Mouse (Mus musculus) mesoderm, embryonic 11.5 days (tissue): Measurements from ENCODE around the gene Map3k6.

Source experiments
- DNase-seq: peaks from one replicate; pipeline ENCODE4 v3.0.0-alpha.2; 2012; ENCODE audit warnings: low read depth, low spot score

Map3k6 gene

DNA sequence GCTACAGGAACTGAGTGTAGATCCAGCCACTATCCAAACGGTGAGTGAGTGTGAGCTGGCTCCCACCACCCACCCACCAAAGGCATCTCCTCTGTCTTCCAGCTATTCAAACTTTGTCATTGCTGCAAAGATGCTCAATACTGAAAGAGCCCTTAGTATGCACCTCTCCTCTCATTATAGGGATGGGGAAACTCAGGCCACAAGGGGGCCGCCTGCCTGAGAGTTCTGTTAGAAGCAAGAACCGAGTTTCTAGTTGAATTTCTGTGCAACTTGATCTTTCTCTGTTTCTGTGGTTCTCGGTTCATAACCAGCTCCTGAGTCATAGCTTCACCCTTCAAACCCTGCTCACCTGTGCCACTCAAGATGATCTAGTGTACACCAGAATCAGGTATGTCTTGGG, 11.5 kb downstream of the Map3k6 start:
- no peak for DNase-seq

DNA sequence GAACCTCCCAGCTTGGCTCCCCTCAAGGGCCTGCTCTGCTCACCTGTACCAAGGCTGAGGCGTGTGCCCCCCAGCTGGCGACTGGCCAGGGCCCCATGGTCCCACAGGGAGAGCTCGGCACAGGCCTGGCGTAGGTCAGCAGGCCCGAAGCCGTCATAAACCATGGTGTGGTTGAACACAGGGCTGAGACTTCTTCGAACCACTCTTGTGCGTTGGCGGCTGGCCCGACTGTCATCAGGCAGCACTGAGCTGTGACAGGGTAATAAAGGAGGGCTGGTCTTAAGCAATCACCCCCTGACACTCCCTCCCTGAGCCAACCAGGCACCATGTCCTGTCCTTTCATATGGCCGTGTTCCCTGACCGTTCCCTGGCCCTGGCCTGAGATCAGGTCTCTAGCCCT, 12.8 kb downstream of the Map3k6 start:
- DNase-seq: no peak

- DNase-seq: no peak
These were observed 14.8 kb downstream of the Map3k6 start for GRCm38 (mm10) chr4:133255392-133255791.

DNA sequence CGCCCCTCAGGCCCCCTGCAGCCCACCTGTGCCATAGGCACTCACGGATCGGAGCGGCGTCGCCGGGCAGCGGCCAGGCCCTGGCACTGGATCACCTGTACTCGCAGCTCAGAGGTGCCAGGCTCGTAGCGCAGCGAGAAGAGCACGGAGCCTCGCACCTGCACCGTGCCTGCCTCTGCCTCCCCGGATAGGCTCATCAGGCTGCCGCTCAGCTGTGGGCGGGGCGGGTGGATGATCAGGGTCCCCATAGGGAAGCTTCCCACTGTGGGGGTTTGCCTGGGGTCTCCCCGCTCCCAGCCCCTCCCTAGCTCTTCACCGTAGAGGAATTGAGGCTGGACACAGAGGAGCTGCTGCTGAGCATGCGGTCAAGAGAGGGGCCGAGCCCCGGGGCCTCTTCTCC, 16.2 kb downstream of the Map3k6 start:
- no peak for DNase-seq

DNA sequence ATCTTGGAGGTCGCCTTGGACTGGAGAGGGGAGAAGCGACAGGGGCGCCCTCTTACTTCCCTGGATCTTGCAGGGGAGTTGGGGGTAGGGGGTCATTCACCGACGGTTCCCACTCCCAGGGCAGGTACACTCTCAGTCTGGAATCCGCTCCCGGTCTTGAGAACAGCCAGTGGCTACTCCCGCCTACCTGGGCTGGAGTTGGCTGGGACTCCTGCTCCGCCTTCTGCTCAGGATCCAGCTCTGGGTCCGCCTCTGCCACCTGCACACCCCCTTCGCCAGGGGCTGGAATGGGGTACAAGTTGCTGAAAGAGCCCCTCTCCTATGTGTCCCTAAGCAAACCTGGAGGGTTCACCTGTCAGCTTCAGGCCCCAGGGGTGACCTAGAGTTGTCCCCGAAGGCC, 16.6 kb downstream of the Map3k6 start:
- no peak for DNase-seq

DNA sequence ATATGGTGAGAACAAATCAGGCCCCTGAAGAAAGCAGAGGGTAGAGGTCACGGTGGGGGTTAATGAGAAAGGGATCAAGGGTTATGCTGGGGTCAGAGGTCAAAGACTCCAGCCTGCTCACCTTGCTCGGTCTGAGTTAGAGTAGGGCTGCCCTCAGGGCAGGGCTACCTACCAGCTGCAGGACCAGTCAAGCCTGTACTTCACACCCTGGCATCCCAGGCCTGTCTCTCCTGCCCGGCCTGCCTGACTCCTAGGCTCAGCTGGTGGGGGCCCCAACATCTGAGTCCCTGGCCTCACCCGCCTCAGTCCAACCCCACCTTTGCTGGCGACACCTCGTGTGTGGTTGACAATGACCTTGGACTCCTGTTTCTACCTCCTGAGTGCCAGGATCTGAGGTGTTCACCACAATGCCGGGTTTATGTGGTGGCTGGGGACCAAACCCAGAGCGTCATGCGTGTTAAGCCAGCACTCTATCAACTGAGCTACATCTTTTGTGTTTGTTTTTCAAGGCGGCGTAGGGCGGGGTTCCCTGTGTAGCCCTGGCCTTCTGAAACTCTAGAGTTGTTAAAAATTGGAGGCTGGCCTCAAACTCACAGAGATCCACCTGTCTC, 17.3 kb downstream of the Map3k6 start:
- no peak for DNase-seq

- DNase-seq: no peak
These were observed 21.2 kb downstream of the Map3k6 start for GRCm38 (mm10) chr4:133261641-133262374.

DNA sequence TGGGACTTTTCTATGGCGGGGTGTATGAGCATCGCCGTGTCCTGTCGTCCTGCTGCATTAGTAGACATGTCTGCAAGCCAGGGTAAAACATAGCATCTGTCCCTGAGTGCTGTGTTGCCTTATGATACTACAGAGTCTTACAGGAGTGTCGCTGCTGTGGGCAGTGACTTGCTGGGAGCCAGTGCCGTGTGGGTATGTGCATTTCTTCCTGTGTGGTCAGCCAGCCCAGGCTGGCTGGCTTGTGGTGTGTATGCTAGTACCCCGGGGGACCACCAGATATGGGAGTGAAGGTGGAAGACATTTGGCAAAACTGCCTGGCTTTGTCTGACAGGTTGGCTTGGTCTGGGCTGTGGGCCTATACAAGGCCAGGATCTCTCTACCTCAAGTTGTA, 21.8 kb downstream of the Map3k6 start:
- no peak for DNase-seq

GRCm38 (mm10) chr4:133262882-133263281, 22.3 kb downstream of the Map3k6 start, which contains the start of gene Sytl1:
Gene Sytl1 (minus strand): TSS chr4:133263113.
- DNase-seq: no peak

- DNase-seq: no peak
These were observed 23.1 kb downstream of the Map3k6 start for GRCm38 (mm10) chr4:133263756-133264155.

DNA sequence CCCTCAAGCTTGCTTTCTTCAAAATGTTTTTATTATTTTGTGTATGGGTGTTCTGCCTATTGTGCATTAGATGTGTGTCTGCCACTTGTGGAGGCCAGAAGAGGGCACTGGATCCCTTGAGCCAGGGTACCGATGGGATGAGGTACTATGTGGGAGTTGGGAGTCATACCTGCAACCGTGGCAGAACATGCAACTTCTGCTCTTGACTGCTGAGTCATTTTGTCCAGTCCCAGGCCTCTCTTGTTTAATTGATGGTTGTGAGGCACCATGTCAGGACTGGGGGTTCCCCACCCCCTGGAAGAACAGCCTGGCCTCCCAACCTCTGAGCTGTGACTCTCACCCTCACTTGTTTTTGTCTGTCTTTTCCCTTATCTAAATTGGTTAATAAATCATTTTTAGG, 23.9 kb downstream of the Map3k6 start:
- no peak for DNase-seq

DNA sequence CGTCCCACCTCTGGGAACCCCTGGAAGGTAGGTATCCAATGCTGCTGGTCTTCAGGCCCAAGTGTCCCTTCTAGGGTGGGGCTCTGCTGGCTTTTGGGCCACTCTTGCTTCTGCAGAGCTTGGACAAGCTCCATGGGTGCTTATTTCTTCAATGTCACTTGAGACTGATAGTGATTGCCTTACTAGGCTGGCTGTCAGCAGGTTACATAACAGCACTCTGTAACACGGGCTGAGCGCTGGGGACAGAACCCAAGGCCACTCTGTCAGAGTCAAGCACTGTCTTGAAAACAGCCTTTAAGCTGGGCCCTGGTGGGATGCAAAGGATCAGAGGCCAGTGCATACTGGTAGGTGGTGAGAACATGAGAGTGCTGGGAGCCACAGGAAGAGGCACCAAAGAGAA, 24.7 kb downstream of the Map3k6 start:
- DNase-seq: no peak

DNA sequence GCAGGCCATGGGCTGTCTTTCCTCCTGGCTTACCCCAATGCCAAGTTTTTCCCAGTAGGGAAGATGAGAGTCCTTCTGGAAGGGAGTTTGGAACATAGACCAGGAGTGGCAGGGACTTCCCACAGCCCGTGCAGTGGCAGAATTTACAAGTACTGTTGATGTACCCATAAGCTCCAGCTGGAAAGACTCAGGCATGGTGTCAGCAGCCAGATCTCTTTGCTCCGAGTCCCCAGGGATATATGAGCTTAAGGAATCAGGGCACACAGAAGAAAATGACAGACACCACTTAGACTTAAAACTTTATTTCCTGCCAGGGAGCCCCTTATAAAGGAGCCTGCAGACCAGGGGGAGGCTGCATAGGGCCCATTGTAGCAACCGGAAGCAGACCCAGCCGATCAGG, 25.1 kb downstream of the Map3k6 start:
- DNase-seq: no peak

DNA sequence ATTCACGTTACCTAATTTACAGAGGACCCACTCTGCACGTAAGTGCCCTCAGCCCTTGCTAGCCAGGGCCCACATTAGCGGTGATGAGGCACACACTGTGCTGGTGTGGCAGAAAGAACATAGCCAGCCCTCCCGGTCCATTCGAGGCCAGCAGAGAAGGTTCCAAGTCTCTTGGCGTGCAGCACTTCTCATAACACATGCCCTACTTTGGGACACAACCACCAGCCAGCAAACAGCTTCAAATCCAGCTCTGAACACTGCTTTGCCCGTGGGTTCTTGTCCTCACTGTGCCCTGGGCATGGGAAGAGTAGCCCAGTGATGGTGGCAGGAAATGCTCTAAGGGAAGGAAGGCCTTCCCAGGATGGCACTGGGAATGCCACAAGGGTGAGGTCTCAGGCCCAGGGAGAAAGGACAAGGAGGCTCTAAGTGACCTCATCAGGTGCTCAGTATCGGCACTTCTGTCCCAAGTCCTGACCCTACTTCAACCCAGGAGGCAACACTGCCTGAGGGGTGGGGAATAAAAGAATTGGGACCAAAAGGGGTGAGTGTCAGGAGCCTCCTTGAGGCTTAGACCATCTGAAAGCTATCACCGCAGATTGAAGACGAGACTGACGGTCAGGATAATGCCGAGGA, 25.7 kb downstream of the Map3k6 start:
- no peak for DNase-seq

DNA sequence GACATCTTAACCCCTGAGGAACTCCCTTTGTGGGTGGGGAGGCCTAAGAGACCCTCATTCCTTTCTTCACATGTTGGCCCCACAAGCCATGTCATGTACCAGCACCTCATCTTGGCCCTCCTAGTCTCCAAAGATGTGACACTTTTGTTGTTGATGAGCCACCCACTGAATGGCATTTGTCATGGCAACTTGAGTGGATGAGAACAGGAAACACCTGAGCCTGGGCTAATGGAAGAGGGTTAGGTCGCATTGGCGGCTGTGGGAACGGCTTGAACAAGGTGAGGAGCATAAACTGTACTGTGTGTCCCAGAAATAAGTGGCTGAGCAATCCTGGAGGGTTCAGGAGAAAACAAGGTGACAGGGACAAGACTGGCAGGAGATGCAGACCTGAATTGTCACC, 28.3 kb downstream of the Map3k6 start:
- no peak for DNase-seq

GRCm38 (mm10) chr4:133269596-133269995, 29.0 kb downstream of the Map3k6 start:
- no peak for DNase-seq

DNA sequence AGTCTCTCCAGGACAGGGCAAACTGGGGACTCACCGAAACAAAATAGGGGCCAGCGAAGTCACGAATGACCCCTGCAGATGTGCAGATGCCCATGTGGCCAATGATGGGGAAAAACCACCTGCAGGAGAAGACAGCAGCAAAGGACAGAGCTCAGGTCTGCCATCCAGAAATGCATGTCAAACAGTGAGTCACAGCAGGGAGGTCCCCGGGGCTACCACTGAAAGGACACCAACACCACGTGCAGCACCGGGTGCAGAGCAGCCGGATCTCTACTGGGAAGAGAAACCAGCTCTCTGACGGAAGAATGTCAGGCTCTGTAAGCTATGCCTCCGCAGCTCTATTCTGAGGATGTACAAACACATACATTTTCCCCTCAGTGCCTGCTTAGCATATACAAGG, 30.3 kb downstream of the Map3k6 start:
- DNase-seq: no peak

DNA sequence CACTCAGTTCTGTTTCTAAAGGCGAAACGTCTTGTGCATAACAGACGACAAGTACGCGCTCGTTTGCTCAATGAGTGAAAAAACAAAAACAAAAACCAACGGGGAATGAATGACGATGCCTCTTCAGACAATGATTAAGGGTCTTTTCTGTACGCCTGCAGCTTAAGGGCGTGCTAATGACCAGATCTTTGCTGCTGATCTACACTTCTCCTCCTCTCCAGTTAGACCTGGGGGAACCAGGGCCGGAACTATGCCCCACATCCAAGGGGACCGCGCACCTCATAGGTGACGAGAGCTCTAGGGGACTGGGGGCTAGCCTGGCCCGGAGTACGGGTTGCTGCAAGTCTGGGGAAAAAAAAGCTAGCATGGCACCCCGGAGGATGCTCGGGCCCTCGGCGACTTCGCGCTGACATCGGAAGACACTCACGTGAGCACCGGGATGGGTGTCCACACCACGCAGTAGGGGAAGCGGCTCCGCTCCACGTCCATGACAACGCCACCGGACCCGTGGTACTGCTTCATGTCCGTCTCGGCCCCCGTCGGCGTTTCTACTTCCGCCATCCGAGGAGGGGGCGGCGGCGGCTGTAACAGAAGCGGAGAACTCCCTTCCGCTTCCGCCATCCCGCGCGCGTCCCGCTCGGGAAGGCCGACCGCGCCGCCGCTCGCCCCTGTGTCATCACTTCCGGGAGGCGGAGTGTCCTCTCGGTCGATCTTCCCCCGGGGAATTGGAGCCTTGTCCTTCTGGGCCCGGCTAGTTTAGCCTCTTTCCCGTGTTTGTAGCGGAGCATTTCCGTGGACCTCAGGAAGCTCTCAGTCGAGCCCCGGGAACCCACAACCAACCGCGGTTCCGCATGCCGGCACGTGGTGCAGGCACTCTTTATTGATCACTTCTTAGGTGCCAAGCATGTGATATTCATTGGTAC, 36.7 kb downstream of the Map3k6 start, which contains the start of gene Tmem222:
TSS of gene Tmem222 (minus strand) at position 689 of the 923 bp plus-strand sequence.
- DNase-seq: peak; percentile 97

- DNase-seq: no peak
These were observed 37.4 kb downstream of the Map3k6 start for GRCm38 (mm10) chr4:133278067-133278466.

GRCm38 (mm10) chr4:133278482-133278881, 37.9 kb downstream of the Map3k6 start:
- no peak for DNase-seq

DNA sequence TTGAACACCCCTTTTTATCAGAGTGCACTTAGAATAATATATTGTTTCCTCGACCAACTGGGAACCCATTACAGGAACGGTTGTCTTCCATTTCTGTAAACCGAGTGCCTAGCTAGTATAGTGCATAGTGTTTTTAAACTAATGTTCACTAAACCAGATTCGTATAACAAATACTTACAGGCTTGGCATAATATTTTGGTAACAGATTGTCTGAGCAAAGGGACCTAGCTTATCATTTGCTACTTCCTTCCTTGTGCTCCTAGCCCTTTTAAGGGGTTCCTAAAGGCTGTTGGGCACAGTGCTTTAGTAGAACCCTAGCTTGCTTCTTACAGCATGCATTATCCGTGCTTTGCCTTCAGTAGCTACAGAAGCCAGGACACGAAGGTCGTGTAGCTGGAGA, 40.9 kb downstream of the Map3k6 start:
- DNase-seq: no peak

GRCm38 (mm10) chr4:133281951-133282481, 41.4 kb downstream of the Map3k6 start:
- DNase-seq: peak; percentile 91
